Mouse (Mus musculus) embryonic facial prominence, embryonic 14.5 days (tissue): ENCODE measurements around the gene Ttll12. TPM values are rescaled to one million over a fixed set of nuclear protein-coding genes. Genes with fewer than 3 reads are reported as not detected.

ENCODE experiments used
- ATAC-seq: fragments of 200-750 bp; cut with Nextera tagmentation; 2 replicates; pipeline ENCODE4 v1.8.0; 2017; ENCODE audit warnings: low read depth, moderate number of reproducible peaks, moderate TSS enrichment
- DNase-seq: peaks from one replicate; pipeline ENCODE4 v3.0.0-alpha.2; 2015; ENCODE audit warnings: low spot score
- H3K27ac ChIP-seq: fragments of 300-500 bp; sonication (generic); replicated peaks from 2 replicates; pipeline ENCODE4 v1.5.1; 2014; ENCODE audit warnings: low read depth, mild to moderate bottlenecking, low read length, moderate library complexity
- H3K27me3 ChIP-seq: fragments of 300-500 bp; sonication (generic); replicated peaks from 2 replicates; pipeline ENCODE4 v1.6.1; 2014; ENCODE audit warnings: low read length; ENCODE audit not compliant: control insufficient read depth, insufficient read depth
- H3K36me3 ChIP-seq: fragments of 300-500 bp; sonication (generic); 2 replicates; pipeline ENCODE4 v1.6.1; 2014; ENCODE audit warnings: low read length, mixed read lengths; ENCODE audit not compliant: control insufficient read depth, insufficient read depth
- H3K4me1 ChIP-seq: fragments of 300-500 bp; sonication (generic); 2 replicates; pipeline ENCODE4 v1.6.1; 2014; ENCODE audit warnings: antibody characterized with exemption, low read length; ENCODE audit not compliant: control insufficient read depth, insufficient read depth
- H3K4me2 ChIP-seq: fragments of 300-500 bp; sonication (generic); 2 replicates; pipeline ENCODE4 v1.6.1; 2014; ENCODE audit warnings: low read depth, mild to moderate bottlenecking, low read length, moderate library complexity, mixed read lengths
- H3K4me3 ChIP-seq: fragments of 300-500 bp; sonication (generic); 2 replicates; pipeline ENCODE4 v1.5.1; 2014; ENCODE audit warnings: low read depth, mild to moderate bottlenecking, low read length
- H3K9ac ChIP-seq: fragments of 300-500 bp; sonication (generic); 2 replicates; pipeline ENCODE4 v1.6.1; 2014; ENCODE audit warnings: low read depth, mild to moderate bottlenecking, low read length, moderate library complexity, mixed read lengths
- H3K9me3 ChIP-seq: fragments of 300-500 bp; sonication (generic); 2 replicates; pipeline ENCODE4 v1.6.1; 2016; ENCODE audit warnings: low read length; ENCODE audit not compliant: control insufficient read depth
- whole genome bisulfite sequencing: fragments of 180-500 bp; shearing (Covaris S2); extraction: QIAGEN DNeasy Blood & Tissue Kit; methylation state at CpG from one replicate; pipeline ENCODE4 v1.1.7; 2014; 5-methylcytosine and 5-hydroxymethylcytosine counted together
- polyA plus RNA-seq: library from polyadenylated mRNA; unstranded; fragments of >200 nt; fragmentation: Nextera tagmentation; extraction: Ambion mirVana; gene quantifications from 2 replicates; pipeline ENCODE4 v1.2.1, GENCODE M21; 2014

Ttll12 gene
- polyA plus RNA-seq, 1 experiment from 2014 or later, result 30.7 TPM

- no peak overlapping the region for H3K4me3 ChIP-seq
- no peaks in the 10 kb centered on the region for H3K4me1 ChIP-seq
- no peak overlapping the region for H3K4me2 ChIP-seq
- H3K27ac ChIP-seq, result no peak overlapping the region
- whole genome bisulfite sequencing, result 75% methylated on average over 13 of the region's 13 CpGs
- H3K9me3 ChIP-seq, result no peaks in the 10 kb centered on the region
- peak; percentile 45 for DNase-seq
- no peaks in the 10 kb centered on the region for H3K27me3 ChIP-seq
- ATAC-seq, result no peak
- H3K9ac ChIP-seq, result no peak overlapping the region
- no peaks in the 10 kb centered on the region for H3K36me3 ChIP-seq
Observed at GRCm38 (mm10) chr15:83602372-83603045, 7.6 kb upstream of the Ttll12 start.

GRCm38 (mm10) chr15:83601185-83601584, 6.2 kb upstream of the Ttll12 start:
- H3K4me2 ChIP-seq, result no peak overlapping the region
- no peak for DNase-seq
- H3K27ac ChIP-seq, result no peak overlapping the region
- H3K4me3 ChIP-seq, result no peak overlapping the region
- no peak for ATAC-seq
- H3K9me3 ChIP-seq, result no peaks in the 10 kb centered on the region
- no peaks in the 10 kb centered on the region for H3K4me1 ChIP-seq
- no peaks in the 10 kb centered on the region for H3K36me3 ChIP-seq
- H3K9ac ChIP-seq, result no peak overlapping the region
- 63% methylated on average over 4 of the region's 4 CpGs for WGBS
- no peaks in the 10 kb centered on the region for H3K27me3 ChIP-seq

GRCm38 (mm10) chr15:83596833-83597232, 1.9 kb upstream of the Ttll12 start:
- H3K27ac ChIP-seq, result no peak overlapping the region
- DNase-seq (no peak), ATAC-seq (no peak)
- H3K4me3 ChIP-seq, result no peak overlapping the region
- H3K4me2 ChIP-seq, result no peak overlapping the region
- no peak overlapping the region for H3K9ac ChIP-seq
- peaks cover 9% of the 10 kb centered on the region for H3K4me1 ChIP-seq
- H3K27me3 ChIP-seq, result no peaks in the 10 kb centered on the region
- 84% methylated on average over 4 of the region's 4 CpGs for WGBS
- H3K9me3 ChIP-seq, result no peaks in the 10 kb centered on the region
- no peaks in the 10 kb centered on the region for H3K36me3 ChIP-seq

- ATAC-seq (no peak), DNase-seq (no peak)
- H3K36me3 ChIP-seq, result no peaks in the 10 kb centered on the region; the same call in 1 of the 2 replicates
- H3K4me2 ChIP-seq, result peak overlapping the region; percentile 72
- H3K9me3 ChIP-seq, result no peaks in the 10 kb centered on the region
- peak overlapping the region; percentile 79 for H3K9ac ChIP-seq
- peaks cover 9% of the 10 kb centered on the region for H3K4me1 ChIP-seq
- 33% methylated on average over 7 of the region's 7 CpGs for WGBS
- H3K27ac ChIP-seq, result no peak overlapping the region
- peak overlapping the region; percentile 68 for H3K4me3 ChIP-seq
- H3K27me3 ChIP-seq, result no peaks in the 10 kb centered on the region
Observed at GRCm38 (mm10) chr15:83595364-83595711, 381 bp upstream of the Ttll12 start.

- ATAC-seq, result peak; percentile 66
- H3K4me3 ChIP-seq, result peak overlapping the region; percentile 68
- H3K9ac ChIP-seq, result peak overlapping the region; percentile 79
- WGBS, result 10% methylated on average over 19 of the region's 19 CpGs
- peaks cover 2% of the 10 kb centered on the region; the same call in 1 of the 2 replicates for H3K36me3 ChIP-seq
- DNase-seq, result peak; percentile 55
- no peak overlapping the region for H3K27ac ChIP-seq
- H3K4me1 ChIP-seq, result peaks cover 9% of the 10 kb centered on the region
- no peaks in the 10 kb centered on the region for H3K27me3 ChIP-seq
- H3K4me2 ChIP-seq, result peak overlapping the region; percentile 72
- H3K9me3 ChIP-seq, result no peaks in the 10 kb centered on the region
Observed at GRCm38 (mm10) chr15:83593702-83594512, 1.1 kb downstream of the Ttll12 start.

GRCm38 (mm10) chr15:83593189-83593585, 1.8 kb downstream of the Ttll12 start:
- no peak for ATAC-seq
- no peak for DNase-seq
- Histone ChIP-seq H3K27ac (no peak overlapping the region), H3K4me3 (0 out of 2 replicates have a peak overlapping the region, but pooled peaks have one; percentile 68), H3K4me1 (peaks cover 9% of the 10 kb centered on the region), H3K4me2 (peak overlapping the region; percentile 72), H3K36me3 (peaks cover 9% of the 10 kb centered on the region; the same call in 1 of the 2 replicates), H3K9ac (peak overlapping the region; percentile 79; the same call in 1 of the 2 replicates), H3K9me3 (no peaks in the 10 kb centered on the region), H3K27me3 (no peaks in the 10 kb centered on the region)

- H3K4me2 ChIP-seq, result no peak overlapping the region
- peaks cover 9% of the 10 kb centered on the region for H3K4me1 ChIP-seq
- H3K9ac ChIP-seq, result peak overlapping the region; percentile 79; the same call in 1 of the 2 replicates
- no peaks in the 10 kb centered on the region for H3K27me3 ChIP-seq
- 69% methylated on average over 8 of the region's 8 CpGs for WGBS
- H3K4me3 ChIP-seq, result no peak overlapping the region
- no peaks in the 10 kb centered on the region for H3K9me3 ChIP-seq
- DNase-seq (no peak), ATAC-seq (no peak)
- H3K36me3 ChIP-seq, result peaks cover 12% of the 10 kb centered on the region
- no peak overlapping the region for H3K27ac ChIP-seq
Observed at GRCm38 (mm10) chr15:83592260-83593188, 2.4 kb downstream of the Ttll12 start.

GRCm38 (mm10) chr15:83591758-83592157, 3.2 kb downstream of the Ttll12 start:
- Histone ChIP-seq H3K9ac (no peak overlapping the region), H3K9me3 (no peaks in the 10 kb centered on the region)

More at GRCm38 (mm10) chr15:83591758-83592157, 3.2 kb downstream of the Ttll12 start:
- no peak overlapping the region for H3K4me3 ChIP-seq
- H3K27ac ChIP-seq, result no peak overlapping the region
- no peaks in the 10 kb centered on the region for H3K27me3 ChIP-seq
- H3K4me2 ChIP-seq, result no peak overlapping the region
- WGBS, result 68% methylated on average over 5 of the region's 6 CpGs
- no peak for ATAC-seq
- no peak for DNase-seq
- H3K4me1 ChIP-seq, result peaks cover 9% of the 10 kb centered on the region
- H3K36me3 ChIP-seq, result peaks cover 20% of the 10 kb centered on the region
